Mouse (Mus musculus) hindbrain, embryonic 16.5 days (tissue): Measurements from ENCODE around the gene Atp8b5. TPM values are rescaled to one million over a fixed set of nuclear protein-coding genes. Genes with fewer than 3 reads are reported as not detected.

ENCODE experiments used
- ATAC-seq: fragments of 200-750 bp; cut with Nextera tagmentation; 2 replicates; pipeline ENCODE4 v1.8.0; 2017; ENCODE audit warnings: moderate TSS enrichment, moderate library complexity
- H3K27ac ChIP-seq: fragments of 300-500 bp; sonication (generic); 2 replicates; pipeline ENCODE4 v1.5.1; 2014; ENCODE audit warnings: low read depth, mild to moderate bottlenecking, control low read depth, low read length, moderate library complexity
- H3K27me3 ChIP-seq: fragments of 300-500 bp; sonication (generic); replicated peaks from 2 replicates; pipeline ENCODE4 v1.6.1; 2014; ENCODE audit warnings: low read length; ENCODE audit not compliant: control insufficient read depth, insufficient read depth
- H3K36me3 ChIP-seq: fragments of 300-500 bp; sonication (generic); 2 replicates; pipeline ENCODE4 v1.6.1; 2014; ENCODE audit warnings: mild to moderate bottlenecking, low read length, moderate library complexity, mixed read lengths; ENCODE audit not compliant: control insufficient read depth, insufficient read depth
- H3K4me1 ChIP-seq: fragments of 300-500 bp; sonication (generic); 2 replicates; pipeline ENCODE4 v1.6.1; 2014; ENCODE audit warnings: low read depth, low read length; ENCODE audit not compliant: control insufficient read depth, insufficient read depth
- H3K4me2 ChIP-seq: fragments of 300-500 bp; sonication (generic); 2 replicates; pipeline ENCODE4 v1.6.1; 2014; ENCODE audit warnings: mild to moderate bottlenecking, low read length, control low read depth, moderate library complexity
- H3K4me3 ChIP-seq: fragments of 300-500 bp; sonication (generic); 2 replicates; pipeline ENCODE4 v1.5.1; 2014; ENCODE audit warnings: mild to moderate bottlenecking, low read length, control low read depth, moderate library complexity
- H3K9ac ChIP-seq: fragments of 300-500 bp; sonication (generic); 2 replicates; pipeline ENCODE4 v1.6.1; 2014; ENCODE audit warnings: low read depth, mild to moderate bottlenecking, control low read depth, low read length, moderate library complexity
- H3K9me3 ChIP-seq: fragments of 300-500 bp; sonication (generic); 2 replicates; pipeline ENCODE4 v1.6.1; 2014; ENCODE audit warnings: mild to moderate bottlenecking, low read length, moderate library complexity; ENCODE audit not compliant: control insufficient read depth
- WGBS: fragments of 180-500 bp; shearing (Covaris S2); extraction: QIAGEN DNeasy Blood & Tissue Kit; methylation state at CpG from one replicate; pipeline ENCODE4 v1.1.7; 2014; 5-methylcytosine and 5-hydroxymethylcytosine counted together
- polyA plus RNA-seq: library from polyadenylated mRNA; unstranded; fragments of >200 nt; fragmentation: Nextera tagmentation; extraction: Ambion mirVana; gene quantifications from 2 replicates; pipeline ENCODE4 v1.2.1, GENCODE M21; 2015

The Atp8b5 gene
- polyA plus RNA-seq, 1 experiment from 2014 or later: 0.60 TPM

GRCm38 (mm10) chr4:43340096-43340804, 73.3 kb downstream of the Atp8b5 start:
- Histone ChIP-seq H3K4me2 (no peak overlapping the region), H3K9me3 (peaks cover 2% of the 10 kb centered on the region; the same call in 1 of the 2 replicates), H3K27me3 (no peaks in the 10 kb centered on the region), H3K27ac (no peak overlapping the region), H3K4me1 (no peaks in the 10 kb centered on the region), H3K9ac (no peak overlapping the region), H3K4me3 (no peak overlapping the region), H3K36me3 (no peaks in the 10 kb centered on the region)
- ATAC-seq: no peak
- 80% methylated on average over 4 of the region's 4 CpGs for WGBS

DNA sequence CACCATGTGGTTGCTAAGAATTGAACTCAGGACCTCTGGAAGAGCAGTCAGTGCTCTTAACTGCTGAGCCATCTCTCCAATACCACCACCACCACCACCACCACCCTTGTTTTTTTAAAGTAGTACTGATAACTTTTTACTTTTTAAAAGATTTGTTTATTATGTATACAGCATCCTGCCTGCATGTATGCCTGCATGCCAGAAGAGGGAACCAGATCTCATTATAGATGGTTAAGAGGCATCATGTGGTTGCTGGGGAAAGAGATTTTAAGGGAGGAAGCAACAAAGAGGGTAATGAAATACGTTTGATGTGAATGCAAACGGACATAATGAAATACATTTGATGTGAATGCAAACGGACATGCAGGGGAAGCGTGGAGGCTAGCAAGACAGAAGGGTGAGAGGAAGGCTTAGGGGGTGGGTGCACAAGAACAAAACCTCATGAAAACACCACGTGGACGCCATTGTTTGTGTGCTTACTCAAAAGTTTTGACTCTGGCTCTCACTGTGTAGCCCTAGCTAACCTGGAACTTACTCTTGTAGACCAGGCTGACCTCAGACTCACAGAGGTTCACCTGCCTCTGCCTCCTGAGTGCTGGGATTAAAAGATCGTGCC, 74.4 kb downstream of the Atp8b5 start:
- Histone ChIP-seq H3K4me3 (no peak overlapping the region), H3K27ac (no peak overlapping the region), H3K9ac (no peak overlapping the region), H3K4me2 (no peak overlapping the region), H3K4me1 (no peaks in the 10 kb centered on the region), H3K36me3 (no peaks in the 10 kb centered on the region), H3K9me3 (peaks cover under 1% of the 10 kb centered on the region; the same call in 1 of the 2 replicates), H3K27me3 (no peaks in the 10 kb centered on the region)
- ATAC-seq: no peak
- WGBS: 46% methylated on average over 7 of the region's 7 CpGs

DNA sequence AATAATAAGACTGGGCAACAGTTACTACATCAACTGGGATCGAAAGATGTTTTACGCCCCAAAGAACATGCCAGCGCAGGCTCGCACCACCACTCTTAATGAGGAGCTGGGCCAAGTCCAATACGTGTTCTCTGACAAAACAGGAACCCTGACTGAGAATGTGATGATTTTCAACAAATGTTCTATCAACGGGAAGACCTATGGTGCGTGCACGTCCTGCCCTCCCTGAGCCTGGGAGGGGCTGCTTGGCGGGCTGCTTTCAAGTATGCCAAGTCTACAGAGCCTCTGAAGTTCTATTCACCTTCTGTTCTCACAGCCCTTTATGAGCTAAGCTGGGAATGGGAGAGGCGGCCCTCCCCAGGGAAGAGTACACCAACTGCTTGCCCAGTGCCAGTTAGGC, 75.5 kb downstream of the Atp8b5 start:
- Histone ChIP-seq H3K4me3 (no peak overlapping the region), H3K27me3 (no peaks in the 10 kb centered on the region), H3K9me3 (no peaks in the 10 kb centered on the region; the same call in 1 of the 2 replicates), H3K27ac (no peak overlapping the region), H3K4me1 (no peaks in the 10 kb centered on the region), H3K9ac (no peak overlapping the region), H3K36me3 (no peaks in the 10 kb centered on the region), H3K4me2 (no peak overlapping the region)
- no peak for ATAC-seq
- 77% methylated on average over 10 of the region's 10 CpGs for WGBS

- H3K9me3 ChIP-seq: no peaks in the 10 kb centered on the region
- H3K4me1 ChIP-seq: no peaks in the 10 kb centered on the region
- H3K27me3 ChIP-seq: no peaks in the 10 kb centered on the region
- H3K36me3 ChIP-seq: no peaks in the 10 kb centered on the region
- 73% methylated on average over 2 of the region's 2 CpGs for WGBS
- ATAC-seq: no peak
- H3K4me3 ChIP-seq: no peak overlapping the region
- H3K9ac ChIP-seq: no peak overlapping the region
- H3K4me2 ChIP-seq: no peak overlapping the region
- H3K27ac ChIP-seq: no peak overlapping the region
Observed at GRCm38 (mm10) chr4:43344932-43345331, 78.0 kb downstream of the Atp8b5 start.

DNA sequence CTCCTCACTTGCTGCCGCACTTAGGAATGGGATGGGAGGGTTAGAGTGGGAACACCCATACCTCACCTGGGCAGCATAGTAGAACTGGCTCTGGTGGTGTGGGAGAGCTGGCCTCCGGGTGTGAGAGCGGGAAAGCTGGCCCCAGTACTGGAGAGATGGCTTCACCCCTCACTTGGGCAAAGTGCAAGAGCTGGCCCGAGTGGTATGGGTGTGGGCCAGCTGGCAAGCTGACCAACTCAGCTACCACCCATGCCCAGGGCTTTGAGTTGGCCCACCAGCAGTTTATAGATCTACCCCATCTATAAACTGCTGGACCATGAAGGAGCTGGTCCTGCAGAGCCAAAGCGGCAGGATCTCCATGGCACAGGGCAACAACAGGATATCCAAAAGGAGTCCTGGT, 82.2 kb downstream of the Atp8b5 start:
- Histone ChIP-seq H3K4me3 (no peak overlapping the region), H3K4me2 (no peak overlapping the region), H3K27ac (no peak overlapping the region), H3K27me3 (no peaks in the 10 kb centered on the region), H3K9ac (no peak overlapping the region), H3K9me3 (peaks cover 3% of the 10 kb centered on the region; the same call in 1 of the 2 replicates), H3K36me3 (no peaks in the 10 kb centered on the region), H3K4me1 (no peaks in the 10 kb centered on the region)
- no peak for ATAC-seq
- WGBS: 87% methylated on average over 5 of the region's 5 CpGs

GRCm38 (mm10) chr4:43350038-43350560, 83.1 kb downstream of the Atp8b5 start:
- H3K4me1 ChIP-seq: no peaks in the 10 kb centered on the region
- no peak overlapping the region for H3K27ac ChIP-seq
- no peak for ATAC-seq
- no peak overlapping the region for H3K4me2 ChIP-seq
- H3K9ac ChIP-seq: no peak overlapping the region
- H3K36me3 ChIP-seq: no peaks in the 10 kb centered on the region
- 75% methylated on average over 6 of the region's 6 CpGs for WGBS
- H3K27me3 ChIP-seq: no peaks in the 10 kb centered on the region
- H3K9me3 ChIP-seq: peaks cover 3% of the 10 kb centered on the region; the same call in 1 of the 2 replicates
- no peak overlapping the region for H3K4me3 ChIP-seq

- no peak for ATAC-seq
- no peak overlapping the region for H3K27ac ChIP-seq
- H3K4me2 ChIP-seq: no peak overlapping the region
- no peak overlapping the region for H3K9ac ChIP-seq
- H3K9me3 ChIP-seq: peaks cover 3% of the 10 kb centered on the region; the same call in 1 of the 2 replicates
- H3K27me3 ChIP-seq: no peaks in the 10 kb centered on the region
- H3K4me3 ChIP-seq: no peak overlapping the region
- no peaks in the 10 kb centered on the region for H3K36me3 ChIP-seq
- 94% methylated on average over 6 of the region's 6 CpGs for WGBS
- H3K4me1 ChIP-seq: no peaks in the 10 kb centered on the region
Observed at GRCm38 (mm10) chr4:43353662-43354061, 86.7 kb downstream of the Atp8b5 start.

DNA sequence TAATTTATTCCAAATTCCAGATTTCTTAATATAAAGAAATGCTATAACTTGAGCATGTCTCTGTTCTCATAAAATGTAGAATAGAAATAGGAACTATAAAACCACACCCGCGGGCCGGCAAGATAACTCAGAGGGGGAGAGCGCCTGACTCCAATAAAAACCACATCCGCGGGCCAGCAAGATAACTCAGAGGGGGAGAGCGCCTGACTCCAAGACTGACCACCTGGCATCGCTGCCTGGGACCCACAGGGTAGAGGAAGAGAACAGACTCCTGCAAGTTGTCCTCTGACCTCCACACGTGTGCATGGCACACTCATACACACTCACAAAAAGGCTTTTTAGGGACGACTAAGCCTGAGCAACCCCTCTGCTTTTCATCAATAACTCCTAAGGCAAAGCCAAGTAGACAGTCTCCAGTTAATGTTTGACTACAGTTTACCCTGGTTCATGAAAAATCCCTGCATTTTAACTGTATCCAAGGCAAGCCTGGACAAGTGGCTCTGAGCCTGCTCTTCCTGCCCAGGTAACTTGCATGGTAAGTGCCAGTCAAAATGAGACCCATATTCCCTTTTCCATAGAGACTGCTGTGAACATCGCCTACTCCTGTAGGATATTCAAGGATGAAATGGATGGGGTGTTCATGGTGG, 98.1 kb downstream of the Atp8b5 start:
- ATAC-seq: no peak
- Histone ChIP-seq H3K36me3 (no peaks in the 10 kb centered on the region), H3K4me2 (no peak overlapping the region), H3K4me1 (no peaks in the 10 kb centered on the region), H3K9ac (no peak overlapping the region), H3K27ac (no peak overlapping the region), H3K9me3 (no peaks in the 10 kb centered on the region), H3K4me3 (no peak overlapping the region), H3K27me3 (no peaks in the 10 kb centered on the region)
- WGBS: 92% methylated on average over 11 of the region's 11 CpGs

GRCm38 (mm10) chr4:43367295-43367694, 100.3 kb downstream of the Atp8b5 start:
- Histone ChIP-seq H3K36me3 (no peaks in the 10 kb centered on the region), H3K27me3 (no peaks in the 10 kb centered on the region), H3K9me3 (no peaks in the 10 kb centered on the region), H3K4me2 (no peak overlapping the region), H3K4me3 (no peak overlapping the region), H3K9ac (no peak overlapping the region), H3K4me1 (no peaks in the 10 kb centered on the region), H3K27ac (no peak overlapping the region)
- ATAC-seq: no peak
- WGBS: 90% methylated on average over 5 of the region's 5 CpGs
